Mouse (Mus musculus) kidney, embryonic 15.5 days (tissue): ENCODE results near the gene Skint2. TPM values are rescaled to one million over a fixed set of nuclear protein-coding genes. Genes with fewer than 3 reads are reported as not detected.

Experiments used
- ATAC-seq: fragments of 200-750 bp; cut with Nextera tagmentation; replicated peaks from 2 replicates; pipeline ENCODE4 v1.8.0; 2017; ENCODE audit warnings: moderate TSS enrichment; ENCODE audit not compliant: low FRiP score
- H3K27ac ChIP-seq: fragments of 300-500 bp; sonication (generic); 2 replicates; pipeline ENCODE4 v1.5.1; 2015; ENCODE audit warnings: mild to moderate bottlenecking, inconsistent platforms
- H3K27me3 ChIP-seq: fragments of 300-500 bp; sonication (generic); 2 replicates; pipeline ENCODE4 v1.6.1; 2015; ENCODE audit warnings: inconsistent platforms
- H3K36me3 ChIP-seq: fragments of 300-500 bp; sonication (generic); 2 replicates; pipeline ENCODE4 v1.6.1; 2015; ENCODE audit warnings: inconsistent platforms
- H3K4me1 ChIP-seq: fragments of 300-500 bp; sonication (generic); 2 replicates; pipeline ENCODE4 v1.6.1; 2015; ENCODE audit warnings: inconsistent platforms
- H3K4me2 ChIP-seq: fragments of 300-500 bp; sonication (generic); 2 replicates; pipeline ENCODE4 v1.6.1; 2015; ENCODE audit warnings: moderate library complexity, mild to moderate bottlenecking, inconsistent platforms
- H3K4me3 ChIP-seq: fragments of 300-500 bp; sonication (generic); replicated peaks from 2 replicates; pipeline ENCODE4 v1.5.1; 2015; ENCODE audit warnings: mild to moderate bottlenecking, inconsistent platforms
- H3K9ac ChIP-seq: fragments of 300-500 bp; sonication (generic); 2 replicates; pipeline ENCODE4 v1.6.1; 2015; ENCODE audit warnings: mild to moderate bottlenecking, inconsistent platforms
- H3K9me3 ChIP-seq: fragments of 300-500 bp; sonication (generic); replicated peaks from 2 replicates; pipeline ENCODE4 v1.6.1; 2016; ENCODE audit warnings: inconsistent platforms
- WGBS: fragments of 180-500 bp; shearing (Covaris S2); methylation state at CpG from one replicate; pipeline ENCODE4 v1.1.7; 2015; ENCODE audit warnings: mixed read lengths; 5-methylcytosine and 5-hydroxymethylcytosine counted together
- polyA plus RNA-seq: library from polyadenylated mRNA; unstranded; fragments of >200 nt; fragmentation: Nextera tagmentation; extraction: Ambion mirVana; gene quantifications from 2 replicates; pipeline ENCODE4 v1.2.1, GENCODE M21; 2015

Gene Skint2
- polyA plus RNA-seq: not detected in 2 replicates

- no peak for ATAC-seq
- Histone ChIP-seq H3K27me3 (no peaks in the 10 kb centered on the region), H3K4me1 (no peaks in the 10 kb centered on the region), H3K9ac (no peak within 1 kb of the TSS), H3K4me3 (no peak within 1 kb of the TSS), H3K27ac (no peak within 1 kb of the TSS), H3K9me3 (no peaks in the 10 kb centered on the region), H3K36me3 (no peaks in the 10 kb centered on the region), H3K4me2 (no peak within 1 kb of the TSS)
- 65% methylated on average over 2 of the region's 2 CpGs for WGBS
Observed at GRCm38 (mm10) chr4:112556894-112557293, at the start of gene Skint2. TSS of gene Skint2 (plus strand) at chr4:112557194.

Other genes with a start within 250 kb of the Skint2 start
- not detected in 2 replicates for gene Skint9, start 123.2 kb upstream of the Skint2 start, polyA plus RNA-seq
- not detected in 2 replicates for gene Skint10, start 217.7 kb downstream of the Skint2 start, polyA plus RNA-seq